Mouse (Mus musculus): ENCODE results near the gene Shisa8.

GRCm38 (mm10) chr15:82243742-82244114 is 31.1 kb upstream of the Shisa8 start:
- TF ChIP-seq POLR2A (IDR thresholded peaks at IDR 0.05; ENCODE audit: borderline replicate concordance, extremely low read depth, insufficient read depth, insufficient read length, poor library complexity, severe bottlenecking) (no peak), CTCF (IDR thresholded peaks at IDR 0.05; ENCODE audit: borderline replicate concordance, extremely low read depth, insufficient read depth, insufficient read length) (no peak)
